19 mouse cellular contexts compared by ENCODE assay signal in genomic region chr10:102074541-102075398, GRCm38 (mm10).
DNase-seq lines count a peak whose midpoint lies in the region; ATAC-seq lines count a peak whose summit lies in the region.
"Had no signal": no experiment of that assay in that cellular context is flagged by ENCODE, and none has a peak within 500 bp of the region (broad histone marks: within the 10 kb centered on the region; RNA-seq: fewer than 3 reads in every experiment).

No protein-coding gene starts in this region.

- peak; percentile 16 for DNase-seq in forebrain, embryonic 14.5 days (ENCODE audit: low spot score)
- DNase-seq in MEL-GATA-1-ER (ENCODE audit: extremely low read depth, low read depth), result peak; percentile 39
- no peak for DNase-seq in cerebellum, postnatal 25 days
- no peak for DNase-seq in cerebellum, postnatal 4 days (ENCODE audit: low spot score in 2 of 2)
- DNase-seq: gastrocnemius, adult 2 months; heart, postnatal 36 days; thymus, postnatal 25 days had no signal

- no peaks in the 10 kb centered on the region for H3K36me3 ChIP-seq in forebrain, embryonic 14.5 days (ENCODE audit: control insufficient read depth, insufficient read depth, low read length)
- no peaks in the 10 kb centered on the region for H3K36me3 ChIP-seq in forebrain, embryonic 16.5 days (ENCODE audit: control insufficient read depth, insufficient read depth)
- no peaks in the 10 kb centered on the region for H3K36me3 ChIP-seq in hindbrain, embryonic 16.5 days (ENCODE audit: control insufficient read depth, insufficient read depth, low read length)
- H3K36me3 ChIP-seq in midbrain, embryonic 15.5 days (replicated peaks), result no peaks in the 10 kb centered on the region
- H3K36me3 ChIP-seq: embryonic facial prominence, embryonic 13.5 days; heart, embryonic 13.5 days; kidney, embryonic 15.5 days; neural tube, embryonic 12.5 days had no signal

- H3K27me3 ChIP-seq in forebrain, embryonic 14.5 days (replicated peaks; ENCODE audit: control insufficient read depth, insufficient read depth, low read length), result no peaks in the 10 kb centered on the region
- no peaks in the 10 kb centered on the region for H3K27me3 ChIP-seq in forebrain, embryonic 16.5 days (replicated peaks; ENCODE audit: control insufficient read depth, insufficient read depth, low read length)
- no peaks in the 10 kb centered on the region for H3K27me3 ChIP-seq in hindbrain, embryonic 16.5 days (replicated peaks; ENCODE audit: control insufficient read depth, insufficient read depth, low read length)
- H3K27me3 ChIP-seq in midbrain, embryonic 15.5 days (replicated peaks), result no peaks in the 10 kb centered on the region
- H3K27me3 ChIP-seq: embryonic facial prominence, embryonic 13.5 days; heart, embryonic 13.5 days; kidney, embryonic 15.5 days; megakaryocyte, embryonic 14.5 days; neural tube, embryonic 12.5 days had no signal

- no peak overlapping the region for H3K4me2 ChIP-seq in forebrain, embryonic 14.5 days (ENCODE audit: low read length)
- no peak overlapping the region for H3K4me2 ChIP-seq in forebrain, embryonic 16.5 days (ENCODE audit: low read length)
- no peak overlapping the region for H3K4me2 ChIP-seq in hindbrain, embryonic 16.5 days (ENCODE audit: low read length)
- H3K4me2 ChIP-seq in midbrain, embryonic 15.5 days, result no peak overlapping the region
- H3K4me2 ChIP-seq: embryonic facial prominence, embryonic 13.5 days; heart, embryonic 13.5 days; kidney, embryonic 15.5 days; neural tube, embryonic 12.5 days had no signal

- H3K9me3 ChIP-seq in forebrain, embryonic 14.5 days (replicated peaks; ENCODE audit: control insufficient read depth, low read length), result no peaks in the 10 kb centered on the region
- no peaks in the 10 kb centered on the region for H3K9me3 ChIP-seq in forebrain, embryonic 16.5 days (ENCODE audit: control insufficient read depth, low read length)
- H3K9me3 ChIP-seq in hindbrain, embryonic 16.5 days (ENCODE audit: control insufficient read depth, low read length), result no peaks in the 10 kb centered on the region
- no peaks in the 10 kb centered on the region for H3K9me3 ChIP-seq in midbrain, embryonic 15.5 days
- H3K9me3 ChIP-seq: embryonic facial prominence, embryonic 13.5 days; heart, embryonic 13.5 days; kidney, embryonic 15.5 days; megakaryocyte, embryonic 14.5 days; neural tube, embryonic 12.5 days had no signal

- H3K27ac ChIP-seq in forebrain, embryonic 14.5 days (ENCODE audit: low read depth, low read length), result no peak overlapping the region
- no peak overlapping the region for H3K27ac ChIP-seq in forebrain, embryonic 16.5 days (ENCODE audit: low read length)
- no peak overlapping the region for H3K27ac ChIP-seq in hindbrain, embryonic 16.5 days (ENCODE audit: low read depth, low read length)
- no peak overlapping the region for H3K27ac ChIP-seq in midbrain, embryonic 15.5 days
- H3K27ac ChIP-seq: embryonic facial prominence, embryonic 13.5 days; gastrocnemius, adult 2 months; heart, embryonic 13.5 days; kidney, embryonic 15.5 days; liver, embryonic 14.5 days; neural tube, embryonic 12.5 days; stomach, postnatal 0 days had no signal

- H3K4me3 ChIP-seq in forebrain, embryonic 14.5 days (ENCODE audit: low read depth, low read length), result no peak overlapping the region
- no peak overlapping the region for H3K4me3 ChIP-seq in forebrain, embryonic 16.5 days (replicated peaks; ENCODE audit: low read length)
- H3K4me3 ChIP-seq in hindbrain, embryonic 16.5 days (ENCODE audit: low read length), result no peak overlapping the region
- H3K4me3 ChIP-seq in midbrain, embryonic 15.5 days, result no peak overlapping the region
- H3K4me3 ChIP-seq: embryonic facial prominence, embryonic 13.5 days; gastrocnemius, adult 2 months; heart, embryonic 13.5 days; kidney, embryonic 15.5 days; megakaryocyte, embryonic 14.5 days; neural tube, embryonic 12.5 days had no signal

- no peak overlapping the region for H3K9ac ChIP-seq in forebrain, embryonic 14.5 days (ENCODE audit: low read length)
- no peak overlapping the region for H3K9ac ChIP-seq in forebrain, embryonic 16.5 days (replicated peaks; ENCODE audit: low read depth, low read length)
- no peak overlapping the region for H3K9ac ChIP-seq in hindbrain, embryonic 16.5 days (ENCODE audit: low read depth, low read length)
- H3K9ac ChIP-seq in midbrain, embryonic 15.5 days, result no peak overlapping the region
- H3K9ac ChIP-seq: embryonic facial prominence, embryonic 13.5 days; heart, embryonic 13.5 days; kidney, embryonic 15.5 days; liver, embryonic 14.5 days; neural tube, embryonic 12.5 days had no signal

- H3K4me1 ChIP-seq in forebrain, embryonic 14.5 days (ENCODE audit: control insufficient read depth, insufficient read depth, low read length), result no peaks in the 10 kb centered on the region
- 0 out of 2 replicates have a peak, but pooled peaks cover 3% of the 10 kb centered on the region for H3K4me1 ChIP-seq in forebrain, embryonic 16.5 days (replicated peaks; ENCODE audit: control insufficient read depth, insufficient read depth, low read length)
- H3K4me1 ChIP-seq in hindbrain, embryonic 16.5 days (ENCODE audit: control insufficient read depth, insufficient read depth, low read depth, low read length), result no peaks in the 10 kb centered on the region
- no peaks in the 10 kb centered on the region for H3K4me1 ChIP-seq in midbrain, embryonic 15.5 days
- H3K4me1 ChIP-seq: embryonic facial prominence, embryonic 13.5 days; heart, embryonic 13.5 days; kidney, embryonic 15.5 days; megakaryocyte, embryonic 14.5 days; neural tube, embryonic 12.5 days had no signal

- 0 out of 2 replicates have a peak, but pooled peaks have one; percentile 54 for ATAC-seq in forebrain, embryonic 14.5 days
- no peak for ATAC-seq in forebrain, embryonic 16.5 days
- peak; percentile 30; the same call in 1 of the 2 replicates for ATAC-seq in hindbrain, embryonic 16.5 days
- ATAC-seq in midbrain, embryonic 15.5 days (replicated peaks), result 0 out of 2 replicates have a peak, but pooled peaks have one; percentile 20
- no peak for ATAC-seq in inflammation-experienced regulatory T-cells, adult 6 months
- ATAC-seq: intestine, embryonic 16.5 days had no signal

Comparison
In these comparisons a context has a peak if more than half of its experiments do, and no peak if none do; other contexts are left out.
1. ATAC-seq: peak in forebrain, embryonic 14.5 days (single experiment), hindbrain, embryonic 16.5 days (single experiment) and midbrain, embryonic 15.5 days (single experiment); none in forebrain, embryonic 16.5 days (single experiment) and inflammation-experienced regulatory T-cells, adult 6 months (single experiment).
2. DNase-seq: peak in forebrain, embryonic 14.5 days (single experiment) and MEL-GATA-1-ER (single experiment); none in cerebellum, postnatal 25 days (0 of 2) and cerebellum, postnatal 4 days (0 of 2).